ENCODE assay signal across 8 mouse cellular contexts in genomic region chrX:8893182-8893651, GRCm38 (mm10). TPM values are rescaled to one million over a fixed set of nuclear protein-coding genes. Genes with fewer than 3 reads are reported as not detected.
DNase-seq lines count a peak whose midpoint lies in the region; ATAC-seq and TF ChIP-seq lines count a peak whose summit lies in the region.

No protein-coding gene starts in this region.

- H3K79me2 ChIP-seq in myocyte (ENCODE audit: control insufficient read depth, insufficient read depth) = no peaks in the 10 kb centered on the region

- no peak for TF ChIP-seq CTCF in kidney, adult 2 months (conservative IDR thresholded peaks at IDR 0.05; ENCODE audit: insufficient read depth, insufficient read length, low read depth, low read length)

- no peak for TF ChIP-seq POLR2A in kidney, adult 2 months (IDR thresholded peaks at IDR 0.05; ENCODE audit: low read depth, low read length)
- no peak for TF ChIP-seq POLR2A in myocyte (IDR thresholded peaks at IDR 0.05; ENCODE audit: insufficient read length, low read depth)

- peak; percentile 67; the same call in 1 of the 2 replicates for ATAC-seq in heart, embryonic 14.5 days (ENCODE audit: insufficient number of reproducible peaks, insufficient read depth, low FRiP score, low read depth)

- 2% methylated on average over 22 of the region's 42 CpGs for WGBS in kidney, adult 2 months
- WGBS in heart, embryonic 14.5 days = 14% methylated on average over 11 of the region's 42 CpGs

- no peak overlapping the region for H3K27ac ChIP-seq in kidney, adult 2 months (ENCODE audit: insufficient read depth, low read depth, low read length)
- peak overlapping the region; percentile 69 to 73 for H3K27ac ChIP-seq in heart, embryonic 14.5 days (replicated peaks in 1 of 2; ENCODE audit: control insufficient read depth in 1 of 2, insufficient read depth in 1 of 2, low read depth in 2 of 2, low read length in 2 of 2)

- H3K9me3 ChIP-seq in heart, embryonic 14.5 days (ENCODE audit: control insufficient read depth, low read length) = no peaks in the 10 kb centered on the region

- H3K27me3 ChIP-seq in kidney, adult 2 months (replicated peaks; ENCODE audit: control insufficient read depth, insufficient read depth, low read length) = no peaks in the 10 kb centered on the region
- H3K27me3 ChIP-seq in heart, embryonic 14.5 days (ENCODE audit: control insufficient read depth, insufficient read depth, low read length) = no peaks in the 10 kb centered on the region
- H3K27me3 ChIP-seq in myocyte (ENCODE audit: control insufficient read depth, insufficient read depth, insufficient read length) = no peaks in the 10 kb centered on the region

- peak overlapping the region; percentile 80 for H3K4me3 ChIP-seq in kidney, adult 2 months (ENCODE audit: insufficient read depth, low read depth, low read length)
- peak overlapping the region; percentile 55 to 76 for H3K4me3 ChIP-seq in heart, embryonic 14.5 days (ENCODE audit: control insufficient read depth in 1 of 2, insufficient read depth in 1 of 2, low read depth in 1 of 2, low read length in 2 of 2)
- peak overlapping the region; percentile 14 for H3K4me3 ChIP-seq in myocyte

- H3K4me1 ChIP-seq in kidney, adult 2 months (ENCODE audit: control insufficient read depth, insufficient read depth, low read length) = no peaks in the 10 kb centered on the region
- H3K4me1 ChIP-seq in heart, embryonic 14.5 days (ENCODE audit: control insufficient read depth in 2 of 2, insufficient read depth in 2 of 2, low read length in 2 of 2) = no peaks in the 10 kb centered on the region

- peak overlapping the region; percentile 75 for H3K4me2 ChIP-seq in heart, embryonic 14.5 days (ENCODE audit: low read length)
- H3K4me2 ChIP-seq in myocyte (ENCODE audit: low read depth) = peak overlapping the region; percentile 50

- DNase-seq in kidney, adult 2 months = no peak
- DNase-seq in kidney, postnatal 14 days = no peak
- DNase-seq in MN1 (ENCODE audit: low spot score) = peak; percentile 12
- peak; percentile 9 for DNase-seq in cerebellum, adult 9-10 months
- peak; percentile 24 to 38 for DNase-seq in left cerebral cortex, postnatal 36 days (ENCODE audit: low spot score in 2 of 2)
- no peak for DNase-seq in urinary bladder, postnatal 4 days (ENCODE audit: low spot score in 2 of 2)

- peak overlapping the region; percentile 78 for H3K9ac ChIP-seq in heart, embryonic 14.5 days (ENCODE audit: low read length)

- intact Hi-C loops in left cerebral cortex, postnatal 36 days (cut with DNase I) = loop anchor here (10.0 kb wide), 1 partner anchor 52 kb away; no protein-coding TSS in a partner anchor

- H3K36me3 ChIP-seq in kidney, adult 2 months (ENCODE audit: control insufficient read depth, insufficient read depth, low read length) = no peaks in the 10 kb centered on the region
- no peaks in the 10 kb centered on the region for H3K36me3 ChIP-seq in heart, embryonic 14.5 days (ENCODE audit: control insufficient read depth, insufficient read depth, low read length)
- no peaks in the 10 kb centered on the region for H3K36me3 ChIP-seq in myocyte (ENCODE audit: control insufficient read depth, insufficient read depth)

- H3ac ChIP-seq in myocyte (ENCODE audit: control insufficient read depth, insufficient read length) = peak overlapping the region; percentile 46

TF ChIP-seq in myocyte, 11 proteins besides CTCF, POLR2A, EP300 and RAD21:
- no peak for TF ChIP-seq MYOG (IDR thresholded peaks at IDR 0.05; ENCODE audit: control insufficient read depth in 1 of 3, insufficient read depth in 1 of 3, insufficient read length in 2 of 3, low read depth in 2 of 3)
- TF ChIP-seq TCF12 (IDR thresholded peaks at IDR 0.05; ENCODE audit: insufficient read depth, poor library complexity, severe bottlenecking) = no peak
- TF ChIP-seq REST (IDR thresholded peaks at IDR 0.05; ENCODE audit: insufficient read depth, insufficient read length) = no peak
- TF ChIP-seq MAX (IDR thresholded peaks at IDR 0.05; ENCODE audit: low read depth) = no peak
- no peak for TF ChIP-seq TCF3 (IDR thresholded peaks at IDR 0.05; ENCODE audit: insufficient read length, low read depth)
- TF ChIP-seq SRF (IDR thresholded peaks at IDR 0.05; ENCODE audit: control insufficient read depth, insufficient read length, low read depth) = no peak
- TF ChIP-seq USF1 (IDR thresholded peaks at IDR 0.05; ENCODE audit: low read depth) = no peak
- TF ChIP-seq CEBPB (IDR thresholded peaks at IDR 0.05; ENCODE audit: insufficient read depth, poor library complexity, severe bottlenecking) = no peak
- TF ChIP-seq E2F4 (IDR thresholded peaks at IDR 0.05; ENCODE audit: insufficient read depth) = no peak
- no peak for TF ChIP-seq POLR2AphosphoS2 (IDR thresholded peaks at IDR 0.05; ENCODE audit: insufficient read length, low read depth)
- no peak for TF ChIP-seq MYOD1 (IDR thresholded peaks at IDR 0.05; ENCODE audit: control insufficient read depth in 1 of 3, insufficient read length in 2 of 3, low read depth in 2 of 3)
TF ChIP-seq in myocyte: peak in this region for 0.

RNA-seq across cellular contexts. Expression of gene B630019K06Rik, which starts 1.0 kb away (rescaled TPM):
- polyA plus RNA-seq in kidney, adult 2 months (2012; rRNA removed) = 0.97 and 1.1 TPM in 2 replicates
- polyA plus RNA-seq in heart, embryonic 14.5 days (2014; fragmentation: Nextera tagmentation; extraction: Ambion mirVana) = 1.7 and 2.3 TPM in 2 replicates
- total RNA-seq in left cerebral cortex, postnatal 36 days (2021) = 10 to 100 TPM; 29.4 to 34.5 TPM
- polyA plus RNA-seq in myocyte (2012; fragmentation: generic; extraction: Trizol) = 1.2 TPM

RNA-seq across cellular contexts. Expression of gene Gm5751, which starts 19.2 kb away (rescaled TPM):
- polyA plus RNA-seq in kidney, adult 2 months (2012; rRNA removed) = not detected in 2 replicates
- polyA plus RNA-seq in heart, embryonic 14.5 days (2014; fragmentation: Nextera tagmentation; extraction: Ambion mirVana) = not detected in 2 replicates
- total RNA-seq in left cerebral cortex, postnatal 36 days (2021) = not detected
- polyA plus RNA-seq in myocyte (2012; fragmentation: generic; extraction: Trizol) = not detected

RNA-seq across cellular contexts. Expression of gene Gm6592, which starts 49.4 kb away (rescaled TPM):
- polyA plus RNA-seq in kidney, adult 2 months (2012; rRNA removed) = not detected in 2 replicates
- not detected in 2 replicates for polyA plus RNA-seq in heart, embryonic 14.5 days (2014; fragmentation: Nextera tagmentation; extraction: Ambion mirVana)
- total RNA-seq in left cerebral cortex, postnatal 36 days (2021) = not detected
- not detected for polyA plus RNA-seq in myocyte (2012; fragmentation: generic; extraction: Trizol)

Comparison
In these comparisons a context has a peak if more than half of its experiments do, and no peak if none do; other contexts are left out.
1. DNase-seq: peak in MN1 (single experiment), cerebellum, adult 9-10 months (single experiment) and left cerebral cortex, postnatal 36 days (2 of 2); none in kidney, adult 2 months (single experiment), kidney, postnatal 14 days (single experiment) and urinary bladder, postnatal 4 days (0 of 2).
2. H3K4me3 ChIP-seq: peak in every context shown above with its lines; median percentile 80 in kidney, adult 2 months; 66 in heart, embryonic 14.5 days; 14 in myocyte.